Mouse (Mus musculus): ENCODE measurements around the gene Hic1. TPM values are rescaled to one million over a fixed set of nuclear protein-coding genes. Genes with fewer than 3 reads are reported as not detected.
"Not testable (repeated sequence)": the region's sequence is repeated elsewhere in the genome, so short reads cannot be mapped to it uniquely, and the experiment has no call there.

The Hic1 gene
- polyA plus RNA-seq, 1 experiment from 2014 or later = 8.5 TPM

DNA sequence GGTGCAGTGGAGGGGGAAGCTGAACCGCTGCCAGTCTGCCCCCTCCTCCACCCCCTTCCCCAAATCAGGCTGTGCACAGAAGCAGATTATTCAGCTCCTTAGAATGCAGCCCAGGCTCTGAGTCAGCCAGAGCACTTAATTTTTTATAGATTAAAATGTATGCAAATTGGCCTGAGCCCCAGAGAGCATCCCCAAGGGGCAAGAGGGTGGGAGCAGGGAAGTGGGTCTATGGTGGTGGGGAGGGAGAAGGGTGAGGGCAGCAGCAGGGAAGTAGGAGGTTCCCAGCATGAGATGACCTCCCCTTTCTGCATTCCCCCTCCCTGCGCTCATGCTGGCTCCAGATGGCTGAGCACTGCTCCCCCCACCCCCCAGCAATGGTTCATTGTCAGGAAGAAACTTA is 15.7 kb upstream of the Hic1 start:
- Histone ChIP-seq H3K36me3 (ENCODE audit: control insufficient read depth, insufficient read depth, low read length) (0 out of 2 replicates have a peak, but pooled peaks cover 3% of the 10 kb centered on the region), H3K4me2 (ENCODE audit: low read depth, low read length) (no peak overlapping the region), H3K9me3 (ENCODE audit: control insufficient read depth, low read length) (no peaks in the 10 kb centered on the region), H3K27ac (ENCODE audit: low read length) (no peak overlapping the region), H3K4me3 (ENCODE audit: low read length) (no peak overlapping the region), H3K4me1 (replicated peaks; ENCODE audit: control insufficient read depth, insufficient read depth, low read length) (peaks cover 8% of the 10 kb centered on the region), H3K27me3 (ENCODE audit: control insufficient read depth, insufficient read depth, low read depth, low read length) (no peaks in the 10 kb centered on the region), H3K9ac (ENCODE audit: low read length) (no peak overlapping the region)
- 70% methylated on average over 2 of the region's 2 CpGs for WGBS
- no peak for ATAC-seq (ENCODE audit: low read depth)

GRCm38 (mm10) chr11:75184573-75184972 is 15.3 kb upstream of the Hic1 start:
- no peak overlapping the region for H3K4me3 ChIP-seq (ENCODE audit: low read length)
- no peak for ATAC-seq (ENCODE audit: low read depth)
- H3K27ac ChIP-seq (ENCODE audit: low read length) = no peak overlapping the region
- 0 out of 2 replicates have a peak, but pooled peaks cover 3% of the 10 kb centered on the region for H3K36me3 ChIP-seq (ENCODE audit: control insufficient read depth, insufficient read depth, low read length)
- no peak overlapping the region for H3K9ac ChIP-seq (ENCODE audit: low read length)
- WGBS = 95% methylated on average over 5 of the region's 5 CpGs
- H3K9me3 ChIP-seq (ENCODE audit: control insufficient read depth, low read length) = no peaks in the 10 kb centered on the region
- H3K4me2 ChIP-seq (ENCODE audit: low read depth, low read length) = no peak overlapping the region
- peaks cover 8% of the 10 kb centered on the region for H3K4me1 ChIP-seq (replicated peaks; ENCODE audit: control insufficient read depth, insufficient read depth, low read length)
- no peaks in the 10 kb centered on the region for H3K27me3 ChIP-seq (ENCODE audit: control insufficient read depth, insufficient read depth, low read depth, low read length)

GRCm38 (mm10) chr11:75183917-75184570 is 14.7 kb upstream of the Hic1 start:
- 71% methylated on average over 2 of the region's 2 CpGs for WGBS
- no peaks in the 10 kb centered on the region for H3K27me3 ChIP-seq (ENCODE audit: control insufficient read depth, insufficient read depth, low read depth, low read length)
- H3K4me2 ChIP-seq (ENCODE audit: low read depth, low read length) = no peak overlapping the region
- H3K36me3 ChIP-seq (ENCODE audit: control insufficient read depth, insufficient read depth, low read length) = 0 out of 2 replicates have a peak, but pooled peaks cover 3% of the 10 kb centered on the region
- no peak overlapping the region for H3K4me3 ChIP-seq (ENCODE audit: low read length)
- ATAC-seq (ENCODE audit: low read depth) = no peak
- no peak overlapping the region for H3K27ac ChIP-seq (ENCODE audit: low read length)
- H3K9me3 ChIP-seq (ENCODE audit: control insufficient read depth, low read length) = no peaks in the 10 kb centered on the region
- H3K4me1 ChIP-seq (replicated peaks; ENCODE audit: control insufficient read depth, insufficient read depth, low read length) = peaks cover 6% of the 10 kb centered on the region
- no peak overlapping the region for H3K9ac ChIP-seq (ENCODE audit: low read length)

GRCm38 (mm10) chr11:75178672-75179208 is 9.4 kb upstream of the Hic1 start, which contains the start of gene Ovca2:
Ovca2 (minus strand) TSS chr11:75178835.
- Histone ChIP-seq H3K36me3 (ENCODE audit: control insufficient read depth, insufficient read depth, low read length) (0 out of 2 replicates have a peak, but pooled peaks cover 3% of the 10 kb centered on the region), H3K27ac (ENCODE audit: low read length) (peak within 1 kb of the TSS; percentile 79), H3K27me3 (ENCODE audit: control insufficient read depth, insufficient read depth, low read depth, low read length) (no peaks in the 10 kb centered on the region), H3K4me2 (ENCODE audit: low read depth, low read length) (peak within 1 kb of the TSS; percentile 92), H3K9ac (ENCODE audit: low read length) (peak within 1 kb of the TSS; percentile 89), H3K9me3 (ENCODE audit: control insufficient read depth, low read length) (no peaks in the 10 kb centered on the region), H3K4me3 (ENCODE audit: low read length) (peak within 1 kb of the TSS; percentile 84), H3K4me1 (replicated peaks; ENCODE audit: control insufficient read depth, insufficient read depth, low read length) (peaks cover 19% of the 10 kb centered on the region)
- under 1% methylated on average over 33 of the region's 33 CpGs for WGBS
- peak; percentile 96 for ATAC-seq (ENCODE audit: low read depth)

DNA sequence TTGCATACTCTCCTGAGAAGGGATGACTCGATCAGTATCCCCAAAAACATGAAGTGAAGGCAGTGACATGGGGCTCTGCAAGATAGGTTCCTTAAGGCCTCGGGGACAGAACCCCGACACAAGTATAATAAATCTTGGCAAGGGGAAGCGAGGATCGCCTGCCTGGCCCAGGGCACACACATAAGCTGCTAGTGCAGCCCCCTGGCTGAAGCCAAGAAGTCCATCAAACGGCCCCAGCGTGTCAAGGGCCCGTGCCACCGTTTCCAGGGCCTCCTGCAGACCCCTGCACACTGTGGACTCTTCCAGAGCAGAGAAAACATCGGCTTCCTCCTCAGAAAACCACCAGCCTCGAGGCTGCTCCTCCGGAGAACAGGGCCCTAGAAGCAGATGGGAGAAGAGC is 8.7 kb upstream of the Hic1 start:
- peak overlapping the region; percentile 79 for H3K27ac ChIP-seq (ENCODE audit: low read length)
- peak overlapping the region; percentile 84 for H3K4me3 ChIP-seq (ENCODE audit: low read length)
- peak overlapping the region; percentile 92 for H3K4me2 ChIP-seq (ENCODE audit: low read depth, low read length)
- peaks cover 23% of the 10 kb centered on the region for H3K4me1 ChIP-seq (replicated peaks; ENCODE audit: control insufficient read depth, insufficient read depth, low read length)
- ATAC-seq (ENCODE audit: low read depth) = no peak
- no peaks in the 10 kb centered on the region for H3K36me3 ChIP-seq (ENCODE audit: control insufficient read depth, insufficient read depth, low read length)
- 41% methylated on average over 12 of the region's 12 CpGs for WGBS
- peaks cover 3% of the 10 kb centered on the region for H3K27me3 ChIP-seq (ENCODE audit: control insufficient read depth, insufficient read depth, low read depth, low read length)
- peak overlapping the region; percentile 89 for H3K9ac ChIP-seq (ENCODE audit: low read length)
- H3K9me3 ChIP-seq (ENCODE audit: control insufficient read depth, low read length) = no peaks in the 10 kb centered on the region

- WGBS = 59% methylated on average over 6 of the region's 6 CpGs
- Histone ChIP-seq H3K27me3 (ENCODE audit: control insufficient read depth, insufficient read depth, low read depth, low read length) (peaks cover 30% of the 10 kb centered on the region), H3K4me1 (replicated peaks; ENCODE audit: control insufficient read depth, insufficient read depth, low read length) (peaks cover 39% of the 10 kb centered on the region)
- not testable (repeated sequence) for ATAC-seq (ENCODE audit: low read depth); H3K27ac ChIP-seq (ENCODE audit: low read length); H3K4me3 ChIP-seq (ENCODE audit: low read length); H3K4me2 ChIP-seq (ENCODE audit: low read depth, low read length); H3K9me3 ChIP-seq (ENCODE audit: control insufficient read depth, low read length); H3K36me3 ChIP-seq (ENCODE audit: control insufficient read depth, insufficient read depth, low read length); H3K9ac ChIP-seq (ENCODE audit: low read length)
These were observed 5.3 kb upstream of the Hic1 start for GRCm38 (mm10) chr11:75174574-75174973.

GRCm38 (mm10) chr11:75173799-75174165 is 4.5 kb upstream of the Hic1 start:
- ATAC-seq (ENCODE audit: low read depth) = no peak
- Histone ChIP-seq H3K4me1 (replicated peaks; ENCODE audit: control insufficient read depth, insufficient read depth, low read length) (peaks cover 41% of the 10 kb centered on the region), H3K9ac (ENCODE audit: low read length) (peak overlapping the region; percentile 48), H3K36me3 (ENCODE audit: control insufficient read depth, insufficient read depth, low read length) (no peaks in the 10 kb centered on the region), H3K4me2 (ENCODE audit: low read depth, low read length) (peak overlapping the region; percentile 92), H3K4me3 (ENCODE audit: low read length) (peak overlapping the region; percentile 71), H3K27me3 (ENCODE audit: control insufficient read depth, insufficient read depth, low read depth, low read length) (peaks cover 34% of the 10 kb centered on the region), H3K27ac (ENCODE audit: low read length) (no peak overlapping the region), H3K9me3 (ENCODE audit: control insufficient read depth, low read length) (no peaks in the 10 kb centered on the region)
- WGBS = under 1% methylated on average over 15 of the region's 15 CpGs

- Histone ChIP-seq H3K4me3 (ENCODE audit: low read length) (peak overlapping the region; percentile 71), H3K4me2 (ENCODE audit: low read depth, low read length) (peak overlapping the region; percentile 92), H3K9ac (ENCODE audit: low read length) (peak overlapping the region; percentile 48), H3K9me3 (ENCODE audit: control insufficient read depth, low read length) (no peaks in the 10 kb centered on the region), H3K4me1 (replicated peaks; ENCODE audit: control insufficient read depth, insufficient read depth, low read length) (peaks cover 41% of the 10 kb centered on the region), H3K36me3 (ENCODE audit: control insufficient read depth, insufficient read depth, low read length) (no peaks in the 10 kb centered on the region), H3K27me3 (ENCODE audit: control insufficient read depth, insufficient read depth, low read depth, low read length) (peaks cover 39% of the 10 kb centered on the region), H3K27ac (ENCODE audit: low read length) (no peak overlapping the region)
- peak; percentile 69 for ATAC-seq (ENCODE audit: low read depth)
- 1% methylated on average over 67 of the region's 71 CpGs for WGBS
These were observed 3.9 kb upstream of the Hic1 start for GRCm38 (mm10) chr11:75173095-75173798.

Measured in lung, embryonic 16.5 days (tissue).